Mouse (Mus musculus): ENCODE measurements around the gene Sntb2. TPM values are rescaled to one million over a fixed set of nuclear protein-coding genes. Genes with fewer than 3 reads are reported as not detected.
A peak's percentile ranks its signal among the peaks of the same experiment; 100 is the strongest.

Gene Sntb2
- total and polyA plus RNA-seq, 3 experiments = 3.6 to 3.8 TPM; not detected in 1

DNA sequence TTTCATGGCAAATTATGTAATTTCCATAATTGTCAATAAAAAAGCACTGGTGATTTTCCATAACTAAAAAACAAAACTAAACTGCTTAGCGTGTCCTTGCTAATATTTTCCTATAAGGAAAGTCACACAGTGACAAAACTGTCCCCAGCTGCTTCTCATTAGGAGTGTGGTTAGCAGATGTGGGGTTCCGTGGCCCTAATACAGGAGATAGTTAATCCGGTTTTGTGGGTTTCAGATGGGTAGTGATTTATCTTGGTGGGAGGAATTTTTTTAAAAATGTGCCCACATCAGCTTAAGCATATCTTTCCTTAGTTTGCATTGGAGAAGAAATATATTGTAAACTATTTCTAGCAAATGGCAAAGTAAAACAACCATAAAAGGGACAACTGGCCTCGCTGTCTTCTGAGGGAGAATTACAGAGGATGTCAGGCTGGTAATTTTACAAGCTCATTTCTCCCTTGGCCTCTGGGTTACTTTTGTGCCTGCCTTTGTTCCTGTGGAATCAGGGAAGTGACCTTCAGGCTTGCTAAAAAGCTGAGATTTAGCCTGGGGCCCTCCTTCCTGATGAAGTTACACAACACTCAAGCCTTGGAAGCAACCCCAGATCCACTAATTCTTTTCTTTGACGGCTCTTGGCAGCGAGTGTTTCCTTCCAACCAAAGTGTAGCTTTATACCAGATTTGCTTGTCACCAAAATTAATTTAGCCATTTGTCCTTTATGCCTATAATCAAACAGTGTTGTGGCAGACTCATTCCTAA, 6.2 kb upstream of the Sntb2 start:
- Histone ChIP-seq H3K4me1 (ENCODE audit: control insufficient read depth in 1 of 2, insufficient read depth in 2 of 2, low read length in 2 of 2) (peaks cover 0 to 4% of the 10 kb centered on the region in 2 experiments; a peak in 2 of 4 replicates), H3K27ac (ENCODE audit: control insufficient read depth, low read depth, low read length) (no peak overlapping the region), H3K36me3 (ENCODE audit: control insufficient read depth in 1 of 2, insufficient read depth in 2 of 2, low read length in 2 of 2) (peaks cover 0 to 13% of the 10 kb centered on the region in 2 experiments; a peak in 2 of 4 replicates), H3K9ac (ENCODE audit: control insufficient read depth, low read depth, low read length, poor library complexity, severe bottlenecking) (no peak overlapping the region), H3K79me2 (ENCODE audit: control insufficient read depth, insufficient read depth, low read length, poor library complexity) (no peaks in the 10 kb centered on the region), H3K4me3 (ENCODE audit: control insufficient read depth in 1 of 2, insufficient read depth in 1 of 2, low read depth in 2 of 2, low read length in 2 of 2) (no peak overlapping the region), H3K9me3 (replicated peaks; ENCODE audit: insufficient read depth, low read length) (no peaks in the 10 kb centered on the region), H3K27me3 (ENCODE audit: control insufficient read depth in 1 of 2, insufficient read depth in 2 of 2, low read length in 2 of 2) (no peaks in the 10 kb centered on the region)
- no peak for TF ChIP-seq USF1 (IDR thresholded peaks at IDR 0.05; ENCODE audit: low read depth, low read length)
- peak; percentile 60; the same call in 1 of the 2 replicates for TF ChIP-seq RCOR1 (IDR thresholded peaks at IDR 0.05; ENCODE audit: low read depth, low read length)
- peak; percentile 21 for DNase-seq (ENCODE audit: low read depth, low spot score)

DNA sequence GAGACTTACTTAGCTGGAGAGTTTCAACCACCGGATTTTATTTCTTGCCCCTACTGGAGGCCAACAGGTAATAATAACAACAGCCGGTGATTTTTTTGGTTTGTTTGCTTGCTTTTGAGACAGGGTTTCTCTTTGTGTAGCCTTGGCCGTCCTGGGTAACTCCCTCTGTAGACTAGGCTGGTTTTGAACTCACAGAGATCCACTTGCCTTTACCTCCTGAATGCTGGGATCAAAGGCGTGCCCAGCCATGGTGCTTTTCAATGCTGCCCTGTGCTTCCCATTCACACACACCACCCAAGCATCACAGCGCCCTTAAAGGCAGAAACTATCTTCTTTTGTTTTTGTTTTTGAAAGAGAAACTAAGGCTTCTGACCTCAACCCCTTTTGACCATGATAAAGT, 5.6 kb upstream of the Sntb2 start:
- Histone ChIP-seq H3K79me2 (ENCODE audit: control insufficient read depth, insufficient read depth, low read length, poor library complexity) (no peaks in the 10 kb centered on the region), H3K9ac (ENCODE audit: control insufficient read depth, low read depth, low read length, poor library complexity, severe bottlenecking) (no peak overlapping the region), H3K4me3 (ENCODE audit: control insufficient read depth in 1 of 2, insufficient read depth in 1 of 2, low read depth in 2 of 2, low read length in 2 of 2) (no peak overlapping the region), H3K9me3 (replicated peaks; ENCODE audit: insufficient read depth, low read length) (no peaks in the 10 kb centered on the region), H3K4me1 (ENCODE audit: control insufficient read depth in 1 of 2, insufficient read depth in 2 of 2, low read length in 2 of 2) (peaks cover 0 to 7% of the 10 kb centered on the region in 2 experiments; a peak in 2 of 4 replicates), H3K27me3 (ENCODE audit: control insufficient read depth in 1 of 2, insufficient read depth in 2 of 2, low read length in 2 of 2) (no peaks in the 10 kb centered on the region), H3K36me3 (ENCODE audit: control insufficient read depth in 1 of 2, insufficient read depth in 2 of 2, low read length in 2 of 2) (peaks cover 0 to 13% of the 10 kb centered on the region in 2 experiments; a peak in 2 of 4 replicates), H3K27ac (ENCODE audit: control insufficient read depth, low read depth, low read length) (no peak overlapping the region)
- DNase-seq (ENCODE audit: low read depth, low spot score) = no peak
- no peak for TF ChIP-seq CTCF (IDR thresholded peaks at IDR 0.05 in 2 of 3, conservative IDR thresholded peaks at IDR 0.05 in 1 of 3; ENCODE audit: control insufficient read depth in 1 of 3, insufficient read depth in 1 of 3, low read depth in 2 of 3, low read length in 3 of 3, poor library complexity in 1 of 3, severe bottlenecking in 1 of 3)
- TF ChIP-seq TBP (IDR thresholded peaks at IDR 0.05; ENCODE audit: low read depth, low read length) = no peak
- no peak for TF ChIP-seq USF2 (IDR thresholded peaks at IDR 0.05; ENCODE audit: borderline replicate concordance in 1 of 2, insufficient read depth in 1 of 2, low read depth in 1 of 2, low read length in 2 of 2)
- TF ChIP-seq CHD2 (IDR thresholded peaks at IDR 0.05; ENCODE audit: low read length) = no peak
- no peak for TF ChIP-seq HCFC1 (IDR thresholded peaks at IDR 0.05; ENCODE audit: low read depth, low read length)
- TF ChIP-seq GABPA (IDR thresholded peaks at IDR 0.05; ENCODE audit: low read depth, low read length) = no peak
- TF ChIP-seq GATA1 (IDR thresholded peaks at IDR 0.05; ENCODE audit: low read depth, low read length) = no peak
- TF ChIP-seq POLR2AphosphoS2 (IDR thresholded peaks at IDR 0.05; ENCODE audit: low read length) = no peak
- no peak for TF ChIP-seq ELF1 (IDR thresholded peaks at IDR 0.05; ENCODE audit: low read depth, low read length)

DNA sequence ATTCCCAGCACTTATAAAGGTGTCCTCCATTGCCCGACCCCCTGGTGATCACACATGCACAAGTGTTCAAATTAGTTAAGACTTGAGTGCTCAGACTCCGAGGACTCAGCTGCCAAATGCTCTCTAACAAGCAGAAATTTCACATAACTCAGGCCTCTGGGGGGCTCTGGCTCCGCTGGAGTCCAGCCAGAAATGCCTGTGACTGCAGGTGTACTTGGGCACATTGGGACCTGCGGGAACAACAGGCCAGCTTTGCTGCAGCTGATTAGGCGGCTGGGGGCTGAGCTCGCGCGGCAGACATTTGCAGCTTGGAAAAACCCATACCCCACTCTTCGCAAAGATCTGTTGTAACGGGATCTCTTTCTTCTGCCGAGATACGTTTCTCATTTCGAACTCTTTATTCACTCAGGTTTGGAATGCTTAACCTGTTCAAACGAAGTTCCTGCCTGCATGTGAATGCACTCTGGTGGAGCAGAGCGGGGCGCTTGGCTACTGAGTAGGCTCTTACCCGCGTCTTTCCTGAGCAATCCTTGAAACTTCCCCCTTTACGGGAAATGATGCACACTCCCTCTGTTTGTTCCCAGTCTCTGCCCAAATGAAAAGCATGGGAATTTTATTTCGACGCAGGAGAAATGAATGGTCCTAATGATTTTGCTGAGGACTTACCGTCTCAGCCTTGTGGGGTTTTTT, 3.0 kb upstream of the Sntb2 start:
- H3K9me3 ChIP-seq (replicated peaks; ENCODE audit: insufficient read depth, low read length) = no peaks in the 10 kb centered on the region
- no peak overlapping the region for H3K4me3 ChIP-seq (ENCODE audit: control insufficient read depth in 1 of 2, insufficient read depth in 1 of 2, low read depth in 2 of 2, low read length in 2 of 2)
- DNase-seq (ENCODE audit: low read depth, low spot score) = no peak
- peaks cover 3% of the 10 kb centered on the region for H3K79me2 ChIP-seq (ENCODE audit: control insufficient read depth, insufficient read depth, low read length, poor library complexity)
- H3K4me1 ChIP-seq (ENCODE audit: control insufficient read depth in 1 of 2, insufficient read depth in 2 of 2, low read length in 2 of 2) = peaks cover 4 to 11% of the 10 kb centered on the region in 2 experiments; a peak in 2 of 4 replicates
- H3K27me3 ChIP-seq (ENCODE audit: control insufficient read depth in 1 of 2, insufficient read depth in 2 of 2, low read length in 2 of 2) = no peaks in the 10 kb centered on the region
- peaks cover 0 to 20% of the 10 kb centered on the region in 2 experiments; a peak in 2 of 4 replicates for H3K36me3 ChIP-seq (ENCODE audit: control insufficient read depth in 1 of 2, insufficient read depth in 2 of 2, low read length in 2 of 2)
- H3K27ac ChIP-seq (ENCODE audit: control insufficient read depth, low read depth, low read length) = no peak overlapping the region
- no peak overlapping the region for H3K9ac ChIP-seq (ENCODE audit: control insufficient read depth, low read depth, low read length, poor library complexity, severe bottlenecking)
- TF ChIP-seq CHD2 (IDR thresholded peaks at IDR 0.05; ENCODE audit: low read length) (no peak), USF1 (IDR thresholded peaks at IDR 0.05; ENCODE audit: low read depth, low read length) (no peak), EP300 (IDR thresholded peaks at IDR 0.05; ENCODE audit: low read depth in 1 of 2, low read length in 2 of 2) (no peak), GABPA (IDR thresholded peaks at IDR 0.05; ENCODE audit: low read depth, low read length) (no peak), JUND (IDR thresholded peaks at IDR 0.05; ENCODE audit: low read depth, low read length) (no peak), MYC (IDR thresholded peaks at IDR 0.05; ENCODE audit: low read depth, low read length) (no peak), RAD21 (IDR thresholded peaks at IDR 0.05; ENCODE audit: low read depth, low read length) (no peak), E2F4 (IDR thresholded peaks at IDR 0.05; ENCODE audit: borderline replicate concordance, low read depth, low read length) (no peak), NRF1 (IDR thresholded peaks at IDR 0.05; ENCODE audit: insufficient read depth, low read depth, low read length, poor library complexity, severe bottlenecking) (no peak), CTCF (IDR thresholded peaks at IDR 0.05 in 2 of 3, conservative IDR thresholded peaks at IDR 0.05 in 1 of 3; ENCODE audit: control insufficient read depth in 1 of 3, insufficient read depth in 1 of 3, low read depth in 2 of 3, low read length in 3 of 3, poor library complexity in 1 of 3, severe bottlenecking in 1 of 3) (no peak), MAFK (IDR thresholded peaks at IDR 0.05; ENCODE audit: borderline replicate concordance, low read depth, low read length) (no peak), SIN3A (IDR thresholded peaks at IDR 0.05; ENCODE audit: low read length) (no peak), MEF2A (IDR thresholded peaks at IDR 0.05; ENCODE audit: extremely low read depth, insufficient replicate concordance, low read depth, low read length, poor library complexity, severe bottlenecking) (no peak), TBP (IDR thresholded peaks at IDR 0.05; ENCODE audit: low read depth, low read length) (no peak), POLR2AphosphoS5 (IDR thresholded peaks at IDR 0.05; ENCODE audit: borderline replicate concordance, low read depth, low read length) (no peak)
